Mouse (Mus musculus): ENCODE results near the gene Bpifb5. TPM values are rescaled to one million over a fixed set of nuclear protein-coding genes. Genes with fewer than 3 reads are reported as not detected.

The Bpifb5 gene
- polyA plus RNA-seq, 1 experiment, result not detected

Other genes starting within 250 kb of the Bpifb5 start
- gene Bpifa6, start 248.8 kb upstream of the Bpifb5 start, polyA plus RNA-seq (2012; ENCODE audit: insufficient read depth, insufficient read length, missing spikeins), result not detected in 2 replicates
- not detected in 2 replicates for gene Bpifa2, start 215.5 kb upstream of the Bpifb5 start, polyA plus RNA-seq (2012; ENCODE audit: insufficient read depth, insufficient read length, missing spikeins)
- gene Bpifa3, start 93.4 kb upstream of the Bpifb5 start, polyA plus RNA-seq (2012; ENCODE audit: insufficient read depth, insufficient read length, missing spikeins), result not detected in 2 replicates
- not detected in 2 replicates for gene Bpifa1, start 80.9 kb upstream of the Bpifb5 start, polyA plus RNA-seq (2012; ENCODE audit: insufficient read depth, insufficient read length, missing spikeins)
- not detected in 2 replicates for gene Bpifa5, start 61.1 kb upstream of the Bpifb5 start, polyA plus RNA-seq (2012; ENCODE audit: insufficient read depth, insufficient read length, missing spikeins)
- gene Bpifb1, start 32.9 kb upstream of the Bpifb5 start, polyA plus RNA-seq (2012; ENCODE audit: insufficient read depth, insufficient read length, missing spikeins), result not detected in 2 replicates
- not detected in 2 replicates for gene Bpifb9a, start 34.1 kb downstream of the Bpifb5 start, polyA plus RNA-seq (2012; ENCODE audit: insufficient read depth, insufficient read length, missing spikeins)
- gene Bpifb9b, start 83.5 kb downstream of the Bpifb5 start, polyA plus RNA-seq (2012; ENCODE audit: insufficient read depth, insufficient read length, missing spikeins), result not detected in 2 replicates
- 7.1 and 12.7 TPM in 2 replicates for gene Cdk5rap1, start 149.3 kb downstream of the Bpifb5 start, polyA plus RNA-seq (2012; ENCODE audit: insufficient read depth, insufficient read length, missing spikeins)
- gene Snta1, start 184.4 kb downstream of the Bpifb5 start, polyA plus RNA-seq (2012; ENCODE audit: insufficient read depth, insufficient read length, missing spikeins), result 17.1 and 29.6 TPM in 2 replicates
- gene Cbfa2t2, start 212.7 kb downstream of the Bpifb5 start, polyA plus RNA-seq (2012; ENCODE audit: insufficient read depth, insufficient read length, missing spikeins), result 6.9 and 7.9 TPM in 2 replicates

Measured in brown adipose tissue, adult 24 weeks (tissue).